Mouse (Mus musculus): Measurements from ENCODE around the gene Tfb2m.
A peak's percentile ranks its signal among the peaks of the same experiment; 100 is the strongest.

The Tfb2m gene

GRCm38 (mm10) chr1:179553949-179554347 lies 7.9 kb upstream of the Tfb2m start:
- DNase-seq: no peak

- no peak for DNase-seq
Measured at GRCm38 (mm10) chr1:179553197-179553948, 7.3 kb upstream of the Tfb2m start.

- DNase-seq: no peak
Measured at GRCm38 (mm10) chr1:179552751-179553150, 6.7 kb upstream of the Tfb2m start.

GRCm38 (mm10) chr1:179551921-179552320 lies 5.9 kb upstream of the Tfb2m start:
- DNase-seq: no peak

- no peak for DNase-seq
Measured at GRCm38 (mm10) chr1:179551336-179551735, 5.3 kb upstream of the Tfb2m start.

GRCm38 (mm10) chr1:179548996-179549752 lies 3.1 kb upstream of the Tfb2m start:
- no peak for DNase-seq

- DNase-seq: no peak
Measured at GRCm38 (mm10) chr1:179548220-179548619, 2.2 kb upstream of the Tfb2m start.

GRCm38 (mm10) chr1:179547176-179547575 lies 1.1 kb upstream of the Tfb2m start:
- no peak for DNase-seq

GRCm38 (mm10) chr1:179546551-179546917 lies 467 bp upstream of the Tfb2m start:
- no peak for DNase-seq

GRCm38 (mm10) chr1:179541502-179541901 lies 4.6 kb downstream of the Tfb2m start:
- peak; percentile 43 to 44 for DNase-seq

- no peak for DNase-seq
Measured at GRCm38 (mm10) chr1:179539887-179540286, 6.2 kb downstream of the Tfb2m start.

- DNase-seq: no peak
Measured at GRCm38 (mm10) chr1:179539054-179539453, 7.0 kb downstream of the Tfb2m start.

GRCm38 (mm10) chr1:179519901-179520300 lies 26.2 kb downstream of the Tfb2m start:
- no peak for DNase-seq

- DNase-seq: peak; percentile 88
Measured at GRCm38 (mm10) chr1:179517713-179518465, 28.2 kb downstream of the Tfb2m start, which contains the start of gene Smyd3. Gene Smyd3, minus strand, starts transcription at chr1:179518041.

- DNase-seq: peak; percentile 19 to 27
Measured at GRCm38 (mm10) chr1:179516941-179517712, 28.9 kb downstream of the Tfb2m start.

- DNase-seq: no peak
Measured at GRCm38 (mm10) chr1:179511895-179512294, 34.2 kb downstream of the Tfb2m start.

GRCm38 (mm10) chr1:179510546-179511340 lies 35.3 kb downstream of the Tfb2m start:
- DNase-seq: no peak

- DNase-seq: peak; percentile 46 to 52
Measured at GRCm38 (mm10) chr1:179506530-179507315, 39.3 kb downstream of the Tfb2m start.

GRCm38 (mm10) chr1:179502565-179502964 lies 43.5 kb downstream of the Tfb2m start:
- DNase-seq: peak; percentile 37 to 39

GRCm38 (mm10) chr1:179499257-179499656 lies 46.8 kb downstream of the Tfb2m start:
- no peak for DNase-seq

- DNase-seq: no peak
Measured at GRCm38 (mm10) chr1:179492908-179493307, 53.2 kb downstream of the Tfb2m start.
